Mouse (Mus musculus) neural tube, embryonic 14.5 days (tissue): Measurements from ENCODE around the gene Celf3. TPM values are rescaled to one million over a fixed set of nuclear protein-coding genes. Genes with fewer than 3 reads are reported as not detected.

Experiments
- ATAC-seq: fragments of 200-750 bp; cut with Nextera tagmentation; 2 replicates; pipeline ENCODE4 v1.8.0; 2017; ENCODE audit warnings: low read depth, mild to moderate bottlenecking, moderate TSS enrichment, moderate library complexity
- H3K27ac ChIP-seq: fragments of 300-500 bp; sonication (generic); 2 replicates; pipeline ENCODE4 v1.5.1; 2014; ENCODE audit warnings: low read depth, mild to moderate bottlenecking, control low read depth, low read length, moderate library complexity, mixed read lengths
- H3K27me3 ChIP-seq: fragments of 300-500 bp; sonication (generic); 2 replicates; pipeline ENCODE4 v1.6.1; 2014; ENCODE audit warnings: low read length; ENCODE audit not compliant: control insufficient read depth, insufficient read depth
- H3K36me3 ChIP-seq: fragments of 300-500 bp; sonication (generic); 2 replicates; pipeline ENCODE4 v1.6.1; 2014; ENCODE audit warnings: low read length, mixed read lengths; ENCODE audit not compliant: control insufficient read depth, insufficient read depth
- H3K4me1 ChIP-seq: fragments of 300-500 bp; sonication (generic); 2 replicates; pipeline ENCODE4 v1.6.1; 2014; ENCODE audit warnings: low read length; ENCODE audit not compliant: control insufficient read depth, insufficient read depth
- H3K4me2 ChIP-seq: fragments of 300-500 bp; sonication (generic); 2 replicates; pipeline ENCODE4 v1.6.1; 2014; ENCODE audit warnings: mild to moderate bottlenecking, low read depth, low read length, control low read depth
- H3K4me3 ChIP-seq: fragments of 300-500 bp; sonication (generic); 2 replicates; pipeline ENCODE4 v1.5.1; 2014; ENCODE audit warnings: low read depth, low read length, control low read depth, mixed read lengths
- H3K9ac ChIP-seq: fragments of 300-500 bp; sonication (generic); replicated peaks from 2 replicates; pipeline ENCODE4 v1.6.1; 2014; ENCODE audit warnings: low read depth, mild to moderate bottlenecking, control low read depth, low read length, mixed read lengths
- H3K9me3 ChIP-seq: fragments of 300-500 bp; sonication (generic); 2 replicates; pipeline ENCODE4 v1.6.1; 2016; ENCODE audit warnings: low read length; ENCODE audit not compliant: control insufficient read depth
- WGBS: fragments of 180-500 bp; shearing (Covaris S2); extraction: QIAGEN DNeasy Blood & Tissue Kit; methylation state at CpG from one replicate; pipeline ENCODE4 v1.1.7; 2014; 5-methylcytosine and 5-hydroxymethylcytosine counted together
- polyA plus RNA-seq: library from polyadenylated mRNA; unstranded; fragments of >200 nt; fragmentation: Nextera tagmentation; extraction: Ambion mirVana; gene quantifications from 2 replicates; pipeline ENCODE4 v1.2.1, GENCODE M21; 2014

Gene Celf3
- polyA plus RNA-seq, 1 experiment from 2014 or later, result 319 TPM

GRCm38 (mm10) chr3:94457055-94457454 lies 21.0 kb upstream of the Celf3 start:
- Histone ChIP-seq H3K4me3 (peak overlapping the region; percentile 30; the same call in 1 of the 2 replicates), H3K27ac (no peak overlapping the region), H3K4me2 (peak overlapping the region; percentile 33; the same call in 1 of the 2 replicates), H3K36me3 (no peaks in the 10 kb centered on the region), H3K27me3 (no peaks in the 10 kb centered on the region), H3K9me3 (no peaks in the 10 kb centered on the region), H3K4me1 (no peaks in the 10 kb centered on the region), H3K9ac (peak overlapping the region; percentile 16; the same call in 1 of the 2 replicates)
- peak; percentile 50; the same call in 1 of the 2 replicates for ATAC-seq
- 74% methylated on average over 3 of the region's 3 CpGs for WGBS

- Histone ChIP-seq H3K9me3 (no peaks in the 10 kb centered on the region), H3K36me3 (no peaks in the 10 kb centered on the region), H3K4me2 (no peak overlapping the region), H3K27me3 (no peaks in the 10 kb centered on the region), H3K27ac (no peak overlapping the region), H3K4me3 (no peak overlapping the region), H3K9ac (no peak overlapping the region), H3K4me1 (peaks cover 12% of the 10 kb centered on the region)
- WGBS, result 93% methylated on average over 2 of the region's 2 CpGs
- no peak for ATAC-seq
These were observed 18.3 kb upstream of the Celf3 start for GRCm38 (mm10) chr3:94459834-94460233.

- Histone ChIP-seq H3K9ac (no peak overlapping the region), H3K36me3 (no peaks in the 10 kb centered on the region), H3K4me1 (peaks cover 17% of the 10 kb centered on the region), H3K4me2 (0 out of 2 replicates have a peak overlapping the region, but pooled peaks have one; percentile 6), H3K4me3 (no peak overlapping the region), H3K27me3 (no peaks in the 10 kb centered on the region), H3K27ac (peak overlapping the region; percentile 84), H3K9me3 (no peaks in the 10 kb centered on the region)
- ATAC-seq, result peak; percentile 82
- WGBS, result 29% methylated on average over 11 of the region's 11 CpGs
These were observed 14.0 kb upstream of the Celf3 start for GRCm38 (mm10) chr3:94463926-94464578.

GRCm38 (mm10) chr3:94465632-94466430 lies 12.3 kb upstream of the Celf3 start:
- Histone ChIP-seq H3K9ac (no peak overlapping the region), H3K4me2 (no peak overlapping the region), H3K36me3 (no peaks in the 10 kb centered on the region), H3K27ac (peak overlapping the region; percentile 84), H3K9me3 (no peaks in the 10 kb centered on the region), H3K27me3 (no peaks in the 10 kb centered on the region), H3K4me3 (no peak overlapping the region), H3K4me1 (peaks cover 17% of the 10 kb centered on the region)
- WGBS, result 32% methylated on average over 13 of the region's 13 CpGs
- ATAC-seq, result peak; percentile 67

GRCm38 (mm10) chr3:94468931-94469330 lies 9.2 kb upstream of the Celf3 start:
- H3K9me3 ChIP-seq, result no peaks in the 10 kb centered on the region

GRCm38 (mm10) chr3:94472447-94473114 lies 5.5 kb upstream of the Celf3 start:
- H3K4me3 ChIP-seq, result peak overlapping the region; percentile 17; the same call in 1 of the 2 replicates
- ATAC-seq, result peak; percentile 59; the same call in 1 of the 2 replicates
- no peaks in the 10 kb centered on the region for H3K36me3 ChIP-seq
- 11% methylated on average over 28 of the region's 28 CpGs for WGBS
- H3K9ac ChIP-seq, result no peak overlapping the region
- H3K27me3 ChIP-seq, result no peaks in the 10 kb centered on the region
- H3K4me1 ChIP-seq, result peaks cover 7% of the 10 kb centered on the region; the same call in 1 of the 2 replicates
- H3K4me2 ChIP-seq, result peak overlapping the region; percentile 51
- H3K9me3 ChIP-seq, result no peaks in the 10 kb centered on the region
- no peak overlapping the region for H3K27ac ChIP-seq

More at GRCm38 (mm10) chr3:94468931-94469330, 9.2 kb upstream of the Celf3 start:
- no peaks in the 10 kb centered on the region for H3K27me3 ChIP-seq
- no peak overlapping the region for H3K27ac ChIP-seq
- no peaks in the 10 kb centered on the region for H3K36me3 ChIP-seq
- H3K9ac ChIP-seq, result no peak overlapping the region
- whole genome bisulfite sequencing, result 45% methylated on average over 3 of the region's 3 CpGs
- H3K4me1 ChIP-seq, result peaks cover 17% of the 10 kb centered on the region
- H3K4me3 ChIP-seq, result no peak overlapping the region
- no peak for ATAC-seq
- no peak overlapping the region for H3K4me2 ChIP-seq

- WGBS, result 57% methylated on average over 10 of the region's 10 CpGs
- Histone ChIP-seq H3K4me3 (peak overlapping the region; percentile 17; the same call in 1 of the 2 replicates), H3K4me1 (peaks cover 7% of the 10 kb centered on the region; the same call in 1 of the 2 replicates), H3K4me2 (peak overlapping the region; percentile 51; the same call in 1 of the 2 replicates), H3K27ac (no peak overlapping the region), H3K36me3 (no peaks in the 10 kb centered on the region), H3K9me3 (no peaks in the 10 kb centered on the region), H3K27me3 (no peaks in the 10 kb centered on the region), H3K9ac (no peak overlapping the region)
- no peak for ATAC-seq
These were observed 5.0 kb upstream of the Celf3 start for GRCm38 (mm10) chr3:94473115-94473505.

GRCm38 (mm10) chr3:94473567-94474232 lies 4.4 kb upstream of the Celf3 start:
- Histone ChIP-seq H3K9ac (no peak overlapping the region), H3K4me1 (peaks cover 7% of the 10 kb centered on the region; the same call in 1 of the 2 replicates), H3K9me3 (no peaks in the 10 kb centered on the region), H3K27ac (no peak overlapping the region), H3K4me2 (no peak overlapping the region), H3K4me3 (no peak overlapping the region), H3K27me3 (no peaks in the 10 kb centered on the region; the same call in 1 of the 2 replicates), H3K36me3 (no peaks in the 10 kb centered on the region)
- ATAC-seq, result no peak
- WGBS, result 76% methylated on average over 5 of the region's 5 CpGs
